Mouse (Mus musculus): Measurements from ENCODE around the gene Ccr1.

Ccr1 gene

DNA sequence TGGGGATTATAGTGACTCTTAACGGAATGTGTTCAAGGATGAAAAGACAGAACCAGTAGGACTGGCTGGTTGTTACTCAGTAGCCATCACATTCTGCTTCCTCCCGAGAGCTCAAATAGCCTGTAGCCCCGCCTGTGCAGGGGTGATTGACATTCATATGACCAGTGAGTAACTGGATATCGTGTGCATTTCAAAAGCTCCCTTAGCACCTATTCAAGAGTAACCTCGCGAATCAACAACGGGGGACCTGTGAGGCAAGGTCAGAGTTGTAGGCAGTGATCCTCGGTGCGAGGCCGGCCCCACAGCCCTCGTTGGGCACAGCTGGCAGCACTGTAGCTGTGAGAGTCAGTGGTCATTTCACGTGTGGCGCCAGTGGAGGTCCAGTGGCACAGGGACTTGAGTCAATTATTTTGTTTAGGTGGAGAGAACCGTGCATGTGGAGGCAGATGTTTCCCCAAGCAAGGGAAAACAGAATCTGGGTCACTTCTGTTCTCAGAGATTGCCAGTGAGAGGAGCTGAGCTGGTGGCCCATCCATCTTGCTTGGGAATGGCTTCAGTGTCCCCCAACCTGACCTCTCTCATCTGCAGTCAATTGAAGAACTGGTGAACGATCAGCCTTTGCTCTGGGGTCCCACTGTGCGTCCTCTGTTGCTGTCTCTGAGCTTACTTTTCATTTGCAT is 41.1 kb downstream of the Ccr1 start:
- no peak for DNase-seq (ENCODE audit: low read depth, low spot score)

DNA sequence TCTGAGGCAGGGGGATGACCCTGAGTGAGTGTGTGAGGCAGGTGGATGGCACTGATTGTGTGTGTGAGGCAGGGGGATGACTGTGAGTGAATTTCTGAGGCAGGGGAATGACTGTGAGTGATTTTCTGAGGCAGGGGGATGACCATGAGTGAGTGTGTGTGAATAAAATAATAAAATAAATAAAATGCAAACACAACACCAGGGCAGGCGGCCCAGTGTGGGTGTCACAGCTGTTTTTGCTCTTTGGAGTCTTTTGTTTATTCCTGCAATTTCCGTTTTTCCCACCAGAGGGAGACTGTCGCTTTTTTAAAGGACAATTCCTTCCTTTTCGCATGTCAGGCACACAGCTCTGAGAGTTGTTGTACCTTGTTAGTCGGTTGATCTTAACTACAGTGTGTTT is 42.5 kb downstream of the Ccr1 start:
- DNase-seq (ENCODE audit: low read depth, low spot score), result peak; percentile 84

DNA sequence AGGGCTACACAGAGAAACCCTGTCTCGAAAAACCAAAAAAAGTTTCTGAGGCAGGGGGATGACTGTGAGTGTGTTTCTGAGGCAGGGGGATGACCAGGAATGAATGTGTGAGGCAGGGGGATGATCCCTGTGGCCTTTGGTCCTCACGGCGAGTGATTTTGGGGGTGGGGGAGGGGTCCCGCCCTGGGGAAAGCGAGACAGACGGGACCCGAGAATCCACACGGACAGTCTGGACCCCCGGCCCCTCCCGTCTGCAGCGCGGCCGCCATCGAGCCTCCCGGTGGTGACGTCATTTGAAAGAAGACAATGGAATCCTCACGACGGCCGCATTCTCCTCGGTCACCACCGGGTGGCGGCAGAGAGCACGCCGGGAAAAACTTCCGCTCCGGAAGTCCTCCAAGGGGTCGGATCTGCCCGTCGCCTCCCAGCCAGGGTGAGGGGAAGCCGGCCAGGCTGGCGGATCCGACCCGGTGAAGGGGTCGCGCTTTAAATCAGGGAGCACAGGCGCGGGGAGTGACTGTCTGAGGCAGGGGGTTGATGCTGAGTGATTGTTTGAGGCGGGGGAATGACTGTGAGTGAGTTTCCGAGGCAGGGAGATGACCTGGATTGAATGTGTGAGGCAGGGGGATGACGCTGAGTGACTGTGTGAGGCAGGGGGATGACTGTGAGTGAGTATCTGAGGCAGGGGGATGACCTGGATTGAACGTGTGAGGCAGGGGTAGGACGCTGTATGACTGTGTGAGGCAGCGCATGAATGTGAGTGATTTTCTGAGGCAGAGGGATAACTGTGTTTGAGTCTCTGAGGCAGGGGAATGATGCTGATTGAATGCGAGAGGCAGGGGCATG is 43.2 kb downstream of the Ccr1 start:
- DNase-seq (ENCODE audit: low read depth, low spot score), result peak; percentile 47

DNA sequence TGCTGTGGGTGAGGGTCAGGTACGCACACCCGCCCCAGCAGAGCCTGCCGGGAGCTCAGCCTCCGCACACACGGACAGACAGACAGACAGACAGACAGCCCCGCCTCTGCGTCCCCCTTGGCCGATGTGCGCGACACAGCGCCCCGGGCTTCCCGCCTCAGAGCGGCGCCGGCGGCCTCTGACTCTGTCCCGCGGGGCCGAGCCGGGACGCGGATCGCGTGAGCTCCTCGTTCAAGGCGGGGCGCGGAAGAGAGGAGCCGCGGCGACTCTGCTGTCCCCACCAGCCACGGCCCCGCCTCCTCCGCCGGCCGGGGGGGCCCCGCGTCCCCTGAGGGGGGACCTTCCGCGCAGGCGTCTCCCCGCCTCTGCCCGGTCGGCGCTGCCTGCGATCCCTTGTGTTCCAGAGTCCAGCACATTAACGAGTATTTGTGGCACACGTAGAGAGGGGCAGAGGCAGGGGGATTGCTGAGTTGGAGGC is 43.9 kb downstream of the Ccr1 start:
- DNase-seq (ENCODE audit: low read depth, low spot score), result peak; percentile 92

DNA sequence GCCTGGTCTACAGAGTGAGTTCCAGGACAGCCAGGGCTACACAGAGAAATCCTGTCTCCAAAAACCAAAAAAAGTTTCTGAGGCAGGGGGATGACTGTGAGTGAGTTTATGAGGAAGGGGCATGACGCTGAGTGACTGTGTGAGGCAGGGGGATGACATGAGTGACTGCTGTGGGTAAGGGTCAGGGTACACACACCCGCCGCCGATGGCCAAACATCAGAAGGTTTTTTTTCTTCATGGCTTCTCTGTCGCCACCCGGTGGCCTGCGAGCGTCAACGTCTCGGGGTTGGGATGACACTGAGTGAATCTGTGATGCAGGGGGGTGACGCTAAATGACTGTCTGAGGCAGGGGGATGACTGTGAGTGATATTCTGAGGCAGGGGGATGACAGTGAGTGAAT is 44.5 kb downstream of the Ccr1 start:
- peak; percentile 80 for DNase-seq (ENCODE audit: low read depth, low spot score)

DNA sequence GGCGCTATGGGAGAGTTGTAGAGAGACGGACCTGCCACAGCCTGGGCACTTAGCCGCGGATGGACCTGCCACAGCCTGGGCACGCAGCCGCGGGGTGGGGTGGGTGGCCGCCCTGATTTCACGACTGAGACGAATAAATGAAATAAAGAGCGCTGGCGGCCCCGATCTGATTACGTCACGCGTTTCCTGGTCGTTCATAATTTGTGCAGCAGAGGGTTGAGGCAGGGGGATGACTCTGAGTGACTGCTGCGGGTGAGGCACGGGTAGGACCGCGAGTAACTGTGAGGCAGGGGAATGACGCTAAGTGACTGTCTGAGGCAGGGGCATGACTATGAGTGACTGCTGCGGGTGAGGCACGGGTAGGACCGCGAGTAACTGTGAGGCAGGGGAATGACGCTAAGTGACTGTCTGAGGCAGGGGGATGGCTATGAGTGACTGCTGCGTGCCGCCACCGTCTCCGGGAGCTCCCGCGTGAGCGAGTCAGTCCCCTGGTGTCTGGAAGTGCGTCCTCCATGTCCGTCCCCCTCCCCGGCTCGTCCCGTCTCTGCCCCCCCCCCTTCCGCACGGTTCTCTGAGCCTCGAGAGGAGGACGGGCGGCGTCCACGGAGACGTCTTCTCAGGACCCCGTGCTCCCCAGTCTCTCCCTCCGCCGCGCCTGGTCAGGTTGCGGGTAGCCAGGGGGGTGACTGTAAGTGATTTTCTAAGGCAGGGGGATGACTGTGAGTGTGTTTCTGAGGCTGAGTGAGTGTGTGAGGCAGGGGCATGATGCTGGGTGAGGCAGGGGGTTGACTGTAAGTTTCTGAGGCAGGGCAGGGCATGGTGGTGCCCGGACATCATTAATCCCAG is 45.1 kb downstream of the Ccr1 start:
- DNase-seq (ENCODE audit: low read depth, low spot score), result peak; percentile 35
